26 mouse cellular contexts compared by ENCODE assay signal in the genomic region with DNA sequence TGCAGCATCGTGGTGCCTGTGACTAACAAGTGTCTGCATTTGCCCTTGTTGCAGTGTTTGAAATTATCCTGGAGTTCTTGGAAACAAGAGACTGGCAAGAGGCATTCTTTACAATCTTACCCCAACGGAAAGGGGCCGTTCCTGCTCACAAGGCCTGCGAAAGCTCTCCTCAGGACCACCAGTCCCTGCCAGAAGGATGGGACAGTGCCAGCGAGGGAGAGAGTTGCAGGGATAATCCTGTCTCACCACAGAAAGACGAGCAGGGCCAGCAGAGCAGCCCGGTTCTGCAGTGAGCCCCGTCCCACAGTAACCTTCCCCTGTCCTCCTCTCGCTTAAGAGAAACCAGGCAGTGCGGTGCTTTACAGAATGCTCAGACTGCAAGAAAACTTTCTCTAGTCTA. TPM values are rescaled to one million over a fixed set of nuclear protein-coding genes. Genes with fewer than 3 reads are reported as not detected.
DNase-seq lines count a peak whose midpoint lies in the region; ATAC-seq and TF ChIP-seq lines count a peak whose summit lies in the region.
"Had no signal": no experiment of that assay in that cellular context is flagged by ENCODE, and none has a peak within 500 bp of the region (broad histone marks: within the 10 kb centered on the region; RNA-seq: fewer than 3 reads in every experiment).

No protein-coding gene starts in this region.

- no peak for TF ChIP-seq CTCF in gastrocnemius, adult 2 months (IDR thresholded peaks at IDR 0.05)

- no peaks in the 10 kb centered on the region for H3K27me3 ChIP-seq in embryonic facial prominence, embryonic 14.5 days (replicated peaks; ENCODE audit: control insufficient read depth, insufficient read depth, low read length)
- H3K27me3 ChIP-seq: CH12.LX; embryonic facial prominence, embryonic 12.5 days; heart, embryonic 13.5 days; hindbrain, embryonic 15.5 days had no signal

- H3K9me3 ChIP-seq in embryonic facial prominence, embryonic 14.5 days (ENCODE audit: control insufficient read depth, low read length) = no peaks in the 10 kb centered on the region
- H3K9me3 ChIP-seq: embryonic facial prominence, embryonic 12.5 days; heart, embryonic 13.5 days; hindbrain, embryonic 15.5 days had no signal

- peak overlapping the region; percentile 41 for H3K27ac ChIP-seq in gastrocnemius, adult 2 months
- peak overlapping the region; percentile 48; the same call in 1 of the 2 replicates for H3K27ac ChIP-seq in embryonic facial prominence, embryonic 14.5 days (replicated peaks; ENCODE audit: low read depth, low read length)
- H3K27ac ChIP-seq: embryonic facial prominence, embryonic 12.5 days; heart, embryonic 13.5 days; hindbrain, embryonic 15.5 days had no signal

- intact Hi-C loops in gastrocnemius, adult 2 months (cut with DNase I) = no loop called here
- intact Hi-C loops in left cerebral cortex, postnatal 4 days (cut with DNase I) = no loop called here

- ATAC-seq in embryonic facial prominence, embryonic 14.5 days (ENCODE audit: low read depth) = no peak
- ATAC-seq: forebrain, embryonic 16.5 days had no signal

- no peak overlapping the region for H3K9ac ChIP-seq in embryonic facial prominence, embryonic 14.5 days (ENCODE audit: low read depth, low read length)
- H3K9ac ChIP-seq: embryonic facial prominence, embryonic 12.5 days; heart, embryonic 13.5 days; hindbrain, embryonic 15.5 days had no signal

- H3K4me3 ChIP-seq in gastrocnemius, adult 2 months = peak overlapping the region; percentile 45
- no peak overlapping the region for H3K4me3 ChIP-seq in embryonic facial prominence, embryonic 14.5 days (ENCODE audit: low read depth, low read length)
- H3K4me3 ChIP-seq: embryonic facial prominence, embryonic 12.5 days; heart, embryonic 13.5 days; hindbrain, embryonic 15.5 days had no signal

- H3K36me3 ChIP-seq in embryonic facial prominence, embryonic 14.5 days (ENCODE audit: control insufficient read depth, insufficient read depth, low read length) = peaks cover 16% of the 10 kb centered on the region
- H3K36me3 ChIP-seq: hindbrain, embryonic 15.5 days had no signal

- peak; percentile 25 to 26 for DNase-seq in cerebellum, postnatal 25 days
- no peak for DNase-seq in cerebellum, adult 9-10 months
- DNase-seq in gastrocnemius, adult 2 months = peak; percentile 59
- no peak for DNase-seq in gastrocnemius, adult 8-10 months (ENCODE audit: low spot score in 2 of 2)
- DNase-seq in left cerebral cortex, postnatal 4 days = peak; percentile 70
- no peak for DNase-seq in left cerebral cortex, adult 11 months (ENCODE audit: low spot score)
- DNase-seq in embryonic facial prominence, embryonic 14.5 days (ENCODE audit: low spot score) = peak; percentile 24
- no peak for DNase-seq in testis, postnatal 14 days (ENCODE audit: low spot score)
- DNase-seq: adrenal gland, adult 2 months; adrenal gland, postnatal 25 days; cerebellum, adult 18-20 months; embryo, embryonic 11 days; gastrocnemius, postnatal 25 days; heart, adult 11 months; heart, postnatal 36 days; kidney, adult 18-20 months had no signal

- 55% methylated on average over 10 of the region's 10 CpGs for WGBS in embryonic facial prominence, embryonic 14.5 days

- no peak overlapping the region for H3K4me2 ChIP-seq in embryonic facial prominence, embryonic 14.5 days (ENCODE audit: low read depth, low read length)
- H3K4me2 ChIP-seq: embryonic facial prominence, embryonic 12.5 days; heart, embryonic 13.5 days; hindbrain, embryonic 15.5 days had no signal

- no peaks in the 10 kb centered on the region for H3K4me1 ChIP-seq in embryonic facial prominence, embryonic 14.5 days (ENCODE audit: control insufficient read depth, insufficient read depth, low read length)
- H3K4me1 ChIP-seq: embryonic facial prominence, embryonic 12.5 days; heart, embryonic 13.5 days; hindbrain, embryonic 15.5 days had no signal

RNA-seq across cellular contexts. Expression of gene Mttp, which starts 11.9 kb away (rescaled TPM):
- total RNA-seq in gastrocnemius, adult 2 months (2021) = 1 to 10 TPM; 1.0 to 2.0 TPM
- total RNA-seq in gastrocnemius, adult 8-10 months (2022) = 1 to 10 TPM; 1.3 to 2.5 (median 1.5) TPM
- 1 to 10 TPM; 4.4 to 5.0 TPM for total RNA-seq in left cerebral cortex, postnatal 4 days (2021)
- polyA plus RNA-seq in embryonic facial prominence, embryonic 14.5 days (2014; fragmentation: Nextera tagmentation; extraction: Ambion mirVana) = 6.3 TPM in 2 replicates

RNA-seq across cellular contexts. Expression of gene Trmt10a, which starts 13.4 kb away (rescaled TPM):
- total RNA-seq in gastrocnemius, adult 2 months (2021) = 1 to 10 TPM; 1.6 to 2.1 TPM
- total RNA-seq in gastrocnemius, adult 8-10 months (2022) = 1 to 10 TPM in 3 of 4 experiments, under 1 TPM in 1; 0.80 to 2.5 (median 2.1) TPM
- total RNA-seq in left cerebral cortex, postnatal 4 days (2021) = 1 to 10 TPM; 4.4 to 5.5 TPM
- polyA plus RNA-seq in embryonic facial prominence, embryonic 14.5 days (2014; fragmentation: Nextera tagmentation; extraction: Ambion mirVana) = 10.7 and 11.2 TPM in 2 replicates

RNA-seq across cellular contexts. Expression of gene 4930579F01Rik, which starts 37.0 kb away (rescaled TPM):
- not detected for total RNA-seq in gastrocnemius, adult 2 months (2021)
- total RNA-seq in gastrocnemius, adult 8-10 months (2022) = not detected
- not detected for total RNA-seq in left cerebral cortex, postnatal 4 days (2021)
- polyA plus RNA-seq in embryonic facial prominence, embryonic 14.5 days (2014; fragmentation: Nextera tagmentation; extraction: Ambion mirVana) = 0.21 TPM in 1 of 2 replicates, not detected in the other
- total RNA-seq: adrenal gland, adult 2 months; CH12.LX; common myeloid progenitor, adult 5-6 weeks; gastrocnemius, postnatal 25 days; heart, postnatal 36 days had no signal
- polyA plus RNA-seq: adrenal gland, adult 2 months; forebrain, embryonic 11.5 days; forebrain, embryonic 16.5 days; heart, embryonic 13.5 days; heart, postnatal 0 days; hindbrain, embryonic 11.5 days; intestine, embryonic 14.5 days had no signal

Comparison
In these comparisons a context has a peak if more than half of its experiments do, and no peak if none do; other contexts are left out.
1. DNase-seq: peak in cerebellum, postnatal 25 days (2 of 2), gastrocnemius, adult 2 months (single experiment), left cerebral cortex, postnatal 4 days (single experiment) and embryonic facial prominence, embryonic 14.5 days (single experiment); none in cerebellum, adult 9-10 months (single experiment), gastrocnemius, adult 8-10 months (0 of 2), left cerebral cortex, adult 11 months (single experiment) and testis, postnatal 14 days (single experiment).